In the genomic region with DNA sequence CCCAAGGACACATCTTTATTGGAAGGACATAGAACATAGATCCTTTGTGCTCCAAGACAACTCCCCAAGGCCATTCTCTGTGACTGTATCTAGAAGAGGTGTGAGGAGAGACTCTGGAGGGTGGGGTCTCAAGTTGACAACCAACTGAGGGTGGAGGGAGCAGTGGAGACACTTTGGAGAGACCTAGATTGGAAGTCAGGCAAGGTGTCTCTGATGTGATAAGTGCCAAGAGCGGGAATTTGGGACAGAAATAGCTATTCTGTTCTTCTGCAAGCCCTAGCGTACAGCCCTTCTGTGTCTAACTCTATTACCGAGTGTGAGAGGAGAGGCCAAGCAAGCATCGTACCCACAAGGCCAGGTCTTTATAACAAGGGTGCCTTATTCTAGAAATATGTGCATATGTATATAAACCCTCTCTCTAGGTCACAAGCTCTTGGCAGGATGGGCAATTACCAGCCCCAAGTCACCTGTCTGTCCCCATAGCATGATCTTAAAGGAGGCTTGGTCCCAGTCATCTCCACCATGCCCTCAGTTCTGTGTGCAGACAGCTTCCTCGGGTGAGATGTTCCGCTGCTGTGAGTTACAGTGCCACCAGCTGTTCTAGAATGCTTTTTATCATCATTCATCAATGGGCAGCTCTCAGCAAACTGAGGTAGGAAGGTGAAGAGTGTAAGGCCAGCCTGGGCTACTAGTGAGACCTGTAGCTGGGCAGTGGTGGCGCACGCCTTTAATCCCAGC, we compare ENCODE assay signal across 15 mouse cellular contexts. TPM values are rescaled to one million over a fixed set of nuclear protein-coding genes. Genes with fewer than 3 reads are reported as not detected.
DNase-seq lines count a peak whose midpoint lies in the region; ATAC-seq and TF ChIP-seq lines count a peak whose summit lies in the region.
"Had no signal": no experiment of that assay in that cellular context is flagged by ENCODE, and none has a peak within 500 bp of the region (broad histone marks: within the 10 kb centered on the region; RNA-seq: fewer than 3 reads in every experiment).

No protein-coding gene starts in this region.

- H3K4me3 ChIP-seq in midbrain, embryonic 10.5 days: no peak overlapping the region
- H3K4me3 ChIP-seq in midbrain, embryonic 11.5 days (ENCODE audit: low read depth, low read length): no peak overlapping the region
- peak overlapping the region; percentile 36 for H3K4me3 ChIP-seq in liver, embryonic 15.5 days (replicated peaks)
- no peak overlapping the region for H3K4me3 ChIP-seq in stomach, embryonic 16.5 days (replicated peaks; ENCODE audit: low read length)
- no peak overlapping the region for H3K4me3 ChIP-seq in cerebellum, adult 2 months (replicated peaks; ENCODE audit: insufficient read depth, low read depth, low read length)
- H3K4me3 ChIP-seq: forebrain, embryonic 13.5 days; limb, embryonic 12.5 days had no signal

- H3K9ac ChIP-seq in midbrain, embryonic 11.5 days (ENCODE audit: low read length): no peak overlapping the region
- H3K9ac ChIP-seq in liver, embryonic 15.5 days: peak overlapping the region; percentile 58
- H3K9ac ChIP-seq in stomach, embryonic 16.5 days (ENCODE audit: low read length): no peak overlapping the region
- H3K9ac ChIP-seq: forebrain, embryonic 13.5 days; limb, embryonic 12.5 days had no signal

- H3K36me3 ChIP-seq in midbrain, embryonic 10.5 days: no peaks in the 10 kb centered on the region
- no peaks in the 10 kb centered on the region for H3K36me3 ChIP-seq in midbrain, embryonic 11.5 days (ENCODE audit: control insufficient read depth, insufficient read depth, low read length)
- peaks cover 2% of the 10 kb centered on the region; the same call in 1 of the 2 replicates for H3K36me3 ChIP-seq in liver, embryonic 15.5 days (replicated peaks)
- H3K36me3 ChIP-seq in stomach, embryonic 16.5 days (ENCODE audit: control insufficient read depth, insufficient read depth, low read length): no peaks in the 10 kb centered on the region
- H3K36me3 ChIP-seq: limb, embryonic 12.5 days had no signal

- TF ChIP-seq POLR2A in cerebellum, adult 2 months (IDR thresholded peaks at IDR 0.05; ENCODE audit: borderline replicate concordance, insufficient read depth, low read length): no peak

- no peak overlapping the region for H3K4me2 ChIP-seq in midbrain, embryonic 11.5 days
- H3K4me2 ChIP-seq in liver, embryonic 15.5 days: peak overlapping the region; percentile 64
- H3K4me2 ChIP-seq in stomach, embryonic 16.5 days (ENCODE audit: low read depth, low read length): no peak overlapping the region
- H3K4me2 ChIP-seq: forebrain, embryonic 13.5 days; limb, embryonic 12.5 days had no signal

- 89% methylated on average over 8 of the region's 8 CpGs for WGBS in midbrain, embryonic 10.5 days
- WGBS in midbrain, embryonic 11.5 days: 89% methylated on average over 8 of the region's 8 CpGs
- 35% methylated on average over 8 of the region's 8 CpGs for WGBS in liver, embryonic 15.5 days (ENCODE audit: insufficient replicate concordance)
- 86% methylated on average over 8 of the region's 8 CpGs for WGBS in stomach, embryonic 16.5 days
- WGBS in cerebellum, adult 2 months: 89% methylated on average over 8 of the region's 8 CpGs

- H3K4me1 ChIP-seq in midbrain, embryonic 10.5 days: no peaks in the 10 kb centered on the region
- H3K4me1 ChIP-seq in midbrain, embryonic 11.5 days (ENCODE audit: control insufficient read depth, insufficient read depth, low read length): no peaks in the 10 kb centered on the region
- H3K4me1 ChIP-seq in liver, embryonic 15.5 days (replicated peaks): peaks cover 80% of the 10 kb centered on the region
- peaks cover 5% of the 10 kb centered on the region; the same call in 1 of the 2 replicates for H3K4me1 ChIP-seq in stomach, embryonic 16.5 days (ENCODE audit: control insufficient read depth, insufficient read depth, low read length)
- no peaks in the 10 kb centered on the region for H3K4me1 ChIP-seq in cerebellum, adult 2 months (ENCODE audit: control insufficient read depth, insufficient read depth, low read length)
- H3K4me1 ChIP-seq: forebrain, embryonic 13.5 days; limb, embryonic 12.5 days had no signal

- 0 out of 2 replicates have a peak overlapping the region, but pooled peaks have one; percentile 17 for H3K27ac ChIP-seq in midbrain, embryonic 10.5 days (replicated peaks)
- no peak overlapping the region for H3K27ac ChIP-seq in midbrain, embryonic 11.5 days (ENCODE audit: low read depth, low read length)
- H3K27ac ChIP-seq in liver, embryonic 15.5 days (replicated peaks): peak overlapping the region; percentile 99
- H3K27ac ChIP-seq in stomach, embryonic 16.5 days (ENCODE audit: low read length): no peak overlapping the region
- no peak overlapping the region for H3K27ac ChIP-seq in cerebellum, adult 2 months (ENCODE audit: insufficient read depth, low read length)
- H3K27ac ChIP-seq: forebrain, embryonic 13.5 days; hindbrain, postnatal 0 days; kidney, postnatal 0 days; limb, embryonic 12.5 days had no signal

- peak; percentile 24 for DNase-seq in embryo, embryonic 10 days (ENCODE audit: low spot score)
- no peak for DNase-seq in embryo, embryonic 9.5 days (ENCODE audit: extremely low spot score)
- no peak for DNase-seq in midbrain, embryonic 10.5 days (ENCODE audit: low spot score)
- no peak for DNase-seq in midbrain, embryonic 11.5 days (ENCODE audit: low spot score, missing footprints)
- no peak for DNase-seq in cerebellum, adult 2 months
- no peak for DNase-seq in embryo, embryonic 10.5 days (ENCODE audit: low spot score)
- DNase-seq: embryo, embryonic 11 days; gastrocnemius, postnatal 10 days; lung, postnatal 4 days had no signal

- H3K27me3 ChIP-seq in midbrain, embryonic 10.5 days (ENCODE audit: low read depth, poor library complexity, severe bottlenecking): no peaks in the 10 kb centered on the region
- H3K27me3 ChIP-seq in midbrain, embryonic 11.5 days (ENCODE audit: control insufficient read depth, insufficient read depth, low read length): no peaks in the 10 kb centered on the region
- H3K27me3 ChIP-seq in liver, embryonic 15.5 days: no peaks in the 10 kb centered on the region
- no peaks in the 10 kb centered on the region for H3K27me3 ChIP-seq in stomach, embryonic 16.5 days (ENCODE audit: control insufficient read depth, insufficient read depth, low read length)
- H3K27me3 ChIP-seq in cerebellum, adult 2 months (ENCODE audit: control insufficient read depth, insufficient read depth, low read length): no peaks in the 10 kb centered on the region
- H3K27me3 ChIP-seq: forebrain, embryonic 13.5 days; limb, embryonic 12.5 days had no signal

- H3K9me3 ChIP-seq in midbrain, embryonic 10.5 days (replicated peaks): no peaks in the 10 kb centered on the region
- no peaks in the 10 kb centered on the region for H3K9me3 ChIP-seq in midbrain, embryonic 11.5 days (ENCODE audit: control insufficient read depth, low read length)
- H3K9me3 ChIP-seq in liver, embryonic 15.5 days (replicated peaks): no peaks in the 10 kb centered on the region
- H3K9me3 ChIP-seq in stomach, embryonic 16.5 days (replicated peaks; ENCODE audit: control insufficient read depth, low read length): no peaks in the 10 kb centered on the region
- H3K9me3 ChIP-seq: forebrain, embryonic 13.5 days; limb, embryonic 12.5 days had no signal

- no peak for TF ChIP-seq CTCF in cerebellum, adult 2 months (IDR thresholded peaks at IDR 0.05; ENCODE audit: borderline replicate concordance, insufficient read depth, low read depth, low read length)

- no peak for ATAC-seq in midbrain, embryonic 11.5 days (ENCODE audit: low FRiP score)
- peak; percentile 76 for ATAC-seq in liver, embryonic 15.5 days (ENCODE audit: insufficient read depth)
- ATAC-seq in stomach, embryonic 16.5 days (ENCODE audit: insufficient read depth, low FRiP score): peak; percentile 64; the same call in 1 of the 2 replicates
- ATAC-seq: forebrain, embryonic 13.5 days; hindbrain, postnatal 0 days had no signal

RNA-seq across cellular contexts. Expression of gene Hemgn, which starts 6.2 kb away (rescaled TPM):
- polyA plus RNA-seq in midbrain, embryonic 10.5 days (2016; fragmentation: Nextera tagmentation; extraction: Ambion mirVana): 13.4 and 14.5 TPM in 2 replicates
- polyA plus RNA-seq in midbrain, embryonic 11.5 days (2014; fragmentation: Nextera tagmentation; extraction: Ambion mirVana): 20.4 and 20.5 TPM in 2 replicates
- 386 and 388 TPM in 2 replicates for polyA plus RNA-seq in liver, embryonic 15.5 days (2015; fragmentation: Nextera tagmentation; extraction: Ambion mirVana)
- polyA plus RNA-seq in stomach, embryonic 16.5 days (2015; fragmentation: Nextera tagmentation; extraction: Ambion mirVana): 16.6 and 17.6 TPM in 2 replicates
- 0.14 and 0.16 TPM in 2 replicates for polyA plus RNA-seq in cerebellum, adult 2 months (2012; rRNA removed)
- polyA plus RNA-seq: hindbrain, postnatal 0 days had no signal

RNA-seq across cellular contexts. Expression of gene Trmo, which starts 17.9 kb away (rescaled TPM):
- 10.7 and 12.9 TPM in 2 replicates for polyA plus RNA-seq in midbrain, embryonic 10.5 days (2016; fragmentation: Nextera tagmentation; extraction: Ambion mirVana)
- polyA plus RNA-seq in midbrain, embryonic 11.5 days (2014; fragmentation: Nextera tagmentation; extraction: Ambion mirVana): 11.9 and 13.8 TPM in 2 replicates
- polyA plus RNA-seq in liver, embryonic 15.5 days (2015; fragmentation: Nextera tagmentation; extraction: Ambion mirVana): 8.2 and 10.5 TPM in 2 replicates
- 9.9 and 11.0 TPM in 2 replicates for polyA plus RNA-seq in stomach, embryonic 16.5 days (2015; fragmentation: Nextera tagmentation; extraction: Ambion mirVana)
- 7.7 and 8.1 TPM in 2 replicates for polyA plus RNA-seq in cerebellum, adult 2 months (2012; rRNA removed)

RNA-seq across cellular contexts. Expression of gene Anp32b, which starts 43.6 kb away (rescaled TPM):
- 345 and 414 TPM in 2 replicates for polyA plus RNA-seq in midbrain, embryonic 10.5 days (2016; fragmentation: Nextera tagmentation; extraction: Ambion mirVana)
- polyA plus RNA-seq in midbrain, embryonic 11.5 days (2014; fragmentation: Nextera tagmentation; extraction: Ambion mirVana): 285 and 311 TPM in 2 replicates
- polyA plus RNA-seq in liver, embryonic 15.5 days (2015; fragmentation: Nextera tagmentation; extraction: Ambion mirVana): 387 TPM in 2 replicates
- 184 and 201 TPM in 2 replicates for polyA plus RNA-seq in stomach, embryonic 16.5 days (2015; fragmentation: Nextera tagmentation; extraction: Ambion mirVana)
- polyA plus RNA-seq in cerebellum, adult 2 months (2012; rRNA removed): 44.9 and 51.8 TPM in 2 replicates

Comparison
In these comparisons a context has a peak if more than half of its experiments do, and no peak if none do; other contexts are left out.
1. H3K27ac ChIP-seq: peak in midbrain, embryonic 10.5 days (single experiment) and liver, embryonic 15.5 days (single experiment); none in midbrain, embryonic 11.5 days (single experiment), stomach, embryonic 16.5 days (single experiment) and cerebellum, adult 2 months (single experiment).
2. RNA of gene Hemgn, which starts 6.2 kb away (polyA plus RNA-seq): 386 to 388 TPM in liver, embryonic 15.5 days; 20.4 to 20.5 TPM in midbrain, embryonic 11.5 days, 16.6 to 17.6 TPM in stomach, embryonic 16.5 days, 13.4 to 14.5 TPM in midbrain, embryonic 10.5 days and 0.14 to 0.16 TPM in cerebellum, adult 2 months; every median in the first group is over 10 times any median in the second.